Mouse (Mus musculus): ENCODE results near the gene Tmem163. TPM values are rescaled to one million over a fixed set of nuclear protein-coding genes. Genes with fewer than 3 reads are reported as not detected.

Gene Tmem163
- polyA plus RNA-seq, 1 experiment from 2014 or later, result 28.8 TPM

DNA sequence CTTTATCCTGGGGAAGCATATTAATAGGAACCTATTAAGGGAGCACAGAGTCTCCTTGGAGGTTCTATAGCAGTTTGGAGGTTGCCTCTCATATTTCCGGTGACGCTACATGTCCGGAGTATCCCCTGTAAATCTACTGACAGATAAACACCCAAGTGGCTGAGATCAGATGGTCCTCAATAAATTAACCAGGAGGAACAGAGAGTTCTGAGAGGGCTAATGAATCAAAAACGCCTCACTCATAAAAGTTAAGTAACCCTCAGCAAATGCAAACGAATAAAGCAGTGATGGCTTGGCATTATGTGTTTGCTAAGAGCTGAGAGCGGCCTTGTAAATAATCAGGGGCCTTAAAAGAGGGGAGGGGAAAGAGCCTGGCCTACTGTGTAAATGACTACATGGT is 215.3 kb downstream of the Tmem163 start:
- Histone ChIP-seq H3K4me3 (no peak overlapping the region), H3K27ac (no peak overlapping the region), H3K9me3 (no peaks in the 10 kb centered on the region), H3K27me3 (ENCODE audit: insufficient read depth, poor library complexity, severe bottlenecking) (no peaks in the 10 kb centered on the region), H3K4me1 (replicated peaks) (peaks cover 6% of the 10 kb centered on the region; the same call in 1 of the 2 replicates), H3K36me3 (peaks cover 10% of the 10 kb centered on the region; the same call in 1 of the 2 replicates)
- 88% methylated on average over 6 of the region's 6 CpGs for WGBS
- DNase-seq (ENCODE audit: low spot score), result no peak

DNA sequence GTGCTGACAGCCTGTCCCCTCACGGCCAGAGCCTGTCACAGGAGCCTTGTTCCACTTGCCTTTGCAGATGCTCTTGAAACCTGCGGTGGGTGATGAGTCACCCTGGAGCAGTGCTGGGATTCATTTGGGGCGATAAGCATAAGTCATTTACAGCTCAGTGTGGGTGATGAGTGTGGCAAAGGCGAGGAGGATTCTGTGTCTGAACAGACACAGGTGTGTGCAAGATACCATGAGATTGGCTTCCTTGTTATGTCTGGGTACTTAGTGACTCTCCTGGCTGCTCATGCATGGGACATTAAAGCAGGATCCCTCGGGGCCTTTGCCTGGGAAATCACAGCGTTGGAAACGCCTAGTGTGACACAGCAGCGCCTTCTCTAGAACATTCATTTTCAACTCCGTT is 218.3 kb downstream of the Tmem163 start:
- 80% methylated on average over 9 of the region's 9 CpGs for WGBS

DNA sequence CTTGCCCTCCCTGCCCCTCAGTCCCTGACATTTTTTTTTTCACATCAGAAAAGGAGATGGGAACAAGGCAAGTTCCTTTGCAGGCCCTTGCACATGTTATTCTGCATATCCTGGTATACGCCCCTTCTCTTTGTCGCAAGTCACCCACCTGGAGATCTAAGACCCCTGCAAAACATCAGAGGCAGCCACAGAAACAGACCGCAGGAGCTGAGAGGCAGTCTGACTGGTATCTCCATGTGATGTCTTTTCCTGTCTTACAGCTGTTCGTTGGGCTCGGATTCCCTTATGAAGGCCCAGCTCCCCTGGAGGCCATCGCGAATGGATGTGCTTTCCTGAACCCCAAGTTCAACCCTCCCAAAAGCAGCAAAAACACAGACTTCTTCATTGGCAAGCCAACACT is 219.8 kb downstream of the Tmem163 start:
- Histone ChIP-seq H3K27me3 (ENCODE audit: insufficient read depth, poor library complexity, severe bottlenecking) (no peaks in the 10 kb centered on the region), H3K27ac (no peak overlapping the region), H3K4me1 (replicated peaks) (peaks cover 27% of the 10 kb centered on the region), H3K4me3 (no peak overlapping the region), H3K9me3 (no peaks in the 10 kb centered on the region), H3K36me3 (peaks cover 10% of the 10 kb centered on the region; the same call in 1 of the 2 replicates)
- 67% methylated on average over 7 of the region's 7 CpGs for WGBS
- DNase-seq (ENCODE audit: low spot score), result no peak

More for the DNA sequence above, 218.3 kb downstream of the Tmem163 start:
- H3K36me3 ChIP-seq, result peaks cover 10% of the 10 kb centered on the region; the same call in 1 of the 2 replicates
- no peaks in the 10 kb centered on the region for H3K27me3 ChIP-seq (ENCODE audit: insufficient read depth, poor library complexity, severe bottlenecking)
- DNase-seq (ENCODE audit: low spot score), result no peak
- H3K4me1 ChIP-seq (replicated peaks), result peaks cover 21% of the 10 kb centered on the region
- no peaks in the 10 kb centered on the region for H3K9me3 ChIP-seq
- no peak overlapping the region for H3K27ac ChIP-seq
- no peak overlapping the region for H3K4me3 ChIP-seq

DNA sequence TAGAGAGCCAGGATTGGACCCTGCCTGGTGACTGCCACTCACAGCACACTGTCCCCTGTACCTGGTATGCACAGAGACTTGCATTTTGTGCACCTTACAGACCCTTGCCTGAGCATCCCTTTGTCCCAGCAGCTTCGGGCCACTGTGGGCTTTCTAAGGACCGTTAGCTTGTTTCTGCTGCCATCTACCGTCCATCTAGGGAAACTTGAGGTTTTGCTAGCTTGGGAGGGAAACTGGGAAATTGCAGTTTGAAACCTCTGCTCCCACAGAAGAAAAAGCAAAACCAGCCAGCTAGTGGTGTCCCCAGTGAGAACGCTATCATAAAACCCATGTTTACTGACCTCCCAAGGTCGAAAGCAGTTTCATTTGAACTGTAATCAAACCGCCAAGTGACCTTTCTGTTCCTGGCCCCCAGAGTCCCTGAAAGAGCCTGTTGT is 220.3 kb downstream of the Tmem163 start:
- Histone ChIP-seq H3K4me1 (replicated peaks) (peaks cover 27% of the 10 kb centered on the region), H3K27ac (peak overlapping the region; percentile 86), H3K27me3 (ENCODE audit: insufficient read depth, poor library complexity, severe bottlenecking) (no peaks in the 10 kb centered on the region), H3K9me3 (no peaks in the 10 kb centered on the region), H3K4me3 (no peak overlapping the region), H3K36me3 (peaks cover 10% of the 10 kb centered on the region; the same call in 1 of the 2 replicates)
- WGBS, result 18% methylated on average over 6 of the region's 6 CpGs
- peak; percentile 75 for DNase-seq (ENCODE audit: low spot score)

DNA sequence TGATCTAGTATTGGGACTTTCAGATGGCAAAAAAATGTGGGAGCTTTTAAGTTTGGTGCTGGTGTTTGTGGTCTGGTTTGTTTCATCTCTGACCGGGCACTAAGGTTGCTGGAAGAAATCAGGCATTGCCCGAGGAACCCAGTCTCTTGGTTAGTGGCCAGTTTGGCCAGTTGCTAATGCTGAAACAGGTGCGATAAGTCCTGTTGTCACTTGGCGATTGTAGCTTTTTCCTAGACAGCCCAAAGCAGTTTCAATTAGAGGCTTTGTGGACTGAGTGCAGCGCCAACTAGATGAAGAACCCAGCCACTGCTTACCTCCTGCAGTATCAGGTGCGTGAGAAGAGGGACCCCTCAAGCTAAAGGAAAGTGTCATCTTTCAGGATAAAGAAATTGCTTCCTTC is 226.0 kb downstream of the Tmem163 start:
- Histone ChIP-seq H3K4me1 (replicated peaks) (peaks cover 15% of the 10 kb centered on the region), H3K27ac (no peak overlapping the region), H3K27me3 (ENCODE audit: insufficient read depth, poor library complexity, severe bottlenecking) (no peaks in the 10 kb centered on the region), H3K4me3 (no peak overlapping the region), H3K36me3 (peaks cover 25% of the 10 kb centered on the region), H3K9me3 (peaks cover 4% of the 10 kb centered on the region; the same call in 1 of the 2 replicates)
- 91% methylated on average over 6 of the region's 6 CpGs for WGBS
- DNase-seq (ENCODE audit: low spot score), result no peak

DNA sequence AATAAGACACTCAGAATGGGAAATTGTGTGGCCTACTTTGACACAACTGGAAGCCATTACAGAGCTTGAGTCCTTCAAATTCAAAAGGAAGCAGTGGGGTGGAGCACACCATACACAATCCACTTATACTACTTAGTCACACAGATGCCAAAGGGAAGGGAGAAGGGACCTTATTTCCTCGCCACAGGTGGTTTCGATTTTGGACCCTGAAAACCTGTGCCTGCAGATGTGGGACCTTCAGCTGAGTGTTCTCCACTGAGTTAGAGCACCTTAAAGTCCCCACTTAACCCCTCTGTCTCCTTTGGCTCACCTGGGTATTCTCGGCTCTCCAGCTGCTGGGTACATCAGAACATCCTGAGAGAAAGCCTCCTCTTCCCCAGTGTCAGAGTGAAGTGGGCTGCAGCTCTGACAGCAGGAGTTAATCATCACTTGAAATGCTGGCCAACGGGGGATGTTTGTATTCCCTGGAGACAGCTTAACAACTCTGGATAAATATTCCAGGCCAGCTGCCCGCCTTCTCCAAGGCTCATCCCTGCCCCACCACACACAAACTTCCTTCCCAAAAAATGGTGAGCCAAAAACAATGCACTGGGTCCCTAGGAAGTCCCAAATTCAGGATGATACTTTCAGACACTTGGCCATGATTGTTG is 234.4 kb downstream of the Tmem163 start:
- no peaks in the 10 kb centered on the region for H3K27me3 ChIP-seq (ENCODE audit: insufficient read depth, poor library complexity, severe bottlenecking)
- H3K4me1 ChIP-seq (replicated peaks), result peaks cover 40% of the 10 kb centered on the region
- no peak for DNase-seq (ENCODE audit: low spot score)
- H3K27ac ChIP-seq, result no peak overlapping the region
- H3K4me3 ChIP-seq, result no peak overlapping the region
- WGBS, result 48% methylated on average over 5 of the region's 5 CpGs
- peaks cover 25% of the 10 kb centered on the region for H3K36me3 ChIP-seq
- peaks cover 6% of the 10 kb centered on the region; the same call in 1 of the 2 replicates for H3K9me3 ChIP-seq

DNA sequence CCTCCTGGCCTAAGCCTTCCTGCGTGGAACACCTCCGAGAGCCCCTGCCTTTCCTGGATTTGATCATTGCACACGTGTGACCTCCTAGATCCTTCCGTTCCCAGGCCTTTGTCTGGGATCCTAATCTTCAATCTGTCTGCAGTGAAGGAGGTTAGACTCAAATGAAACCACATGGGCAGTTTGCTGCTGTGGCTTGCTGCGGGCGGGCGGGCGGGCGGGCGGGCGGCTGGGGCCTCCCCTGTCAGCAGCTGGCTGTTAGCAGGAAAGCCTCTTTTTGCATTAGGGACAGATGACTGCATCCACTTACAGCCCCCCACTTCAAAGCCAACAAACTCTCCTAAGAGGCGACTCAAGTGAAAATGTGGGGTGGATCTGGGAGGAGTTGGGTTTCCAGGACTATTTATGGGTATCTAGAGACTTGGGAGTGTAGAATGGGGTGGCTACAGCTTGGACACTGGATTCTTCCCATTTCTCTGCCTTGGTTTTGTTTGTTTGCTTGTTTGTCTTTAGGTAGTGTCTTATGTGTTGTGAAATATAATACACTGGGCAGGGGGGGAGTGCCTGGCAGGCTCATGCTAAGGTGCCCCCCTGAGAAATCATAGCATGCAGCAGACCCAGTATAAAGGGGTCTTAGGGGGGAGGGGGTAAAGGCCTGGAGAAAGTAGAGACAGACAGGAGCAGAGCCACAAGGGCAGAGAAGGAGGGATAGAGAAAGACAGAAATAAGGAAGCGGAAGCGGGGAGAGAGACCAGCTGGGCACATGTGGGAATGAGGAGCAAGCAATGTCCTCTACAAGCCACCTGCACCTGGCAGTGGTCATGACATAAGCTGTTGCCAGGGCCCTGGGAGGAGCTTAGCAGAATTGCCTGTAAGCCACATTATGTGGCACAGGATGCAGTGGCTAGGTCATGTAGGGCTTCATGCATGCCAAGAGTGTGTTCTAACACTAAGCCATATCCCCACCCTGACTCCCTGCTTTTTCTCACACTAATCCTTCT is 236.2 kb downstream of the Tmem163 start:
- no peaks in the 10 kb centered on the region for H3K27me3 ChIP-seq (ENCODE audit: insufficient read depth, poor library complexity, severe bottlenecking)
- no peak overlapping the region for H3K4me3 ChIP-seq
- peaks cover 56% of the 10 kb centered on the region for H3K4me1 ChIP-seq (replicated peaks)
- 40% methylated on average over 14 of the region's 14 CpGs for WGBS
- H3K9me3 ChIP-seq, result no peaks in the 10 kb centered on the region
- DNase-seq (ENCODE audit: low spot score), result peak; percentile 47
- peak overlapping the region; percentile 59; the same call in 1 of the 2 replicates for H3K27ac ChIP-seq
- peaks cover 13% of the 10 kb centered on the region for H3K36me3 ChIP-seq

DNA sequence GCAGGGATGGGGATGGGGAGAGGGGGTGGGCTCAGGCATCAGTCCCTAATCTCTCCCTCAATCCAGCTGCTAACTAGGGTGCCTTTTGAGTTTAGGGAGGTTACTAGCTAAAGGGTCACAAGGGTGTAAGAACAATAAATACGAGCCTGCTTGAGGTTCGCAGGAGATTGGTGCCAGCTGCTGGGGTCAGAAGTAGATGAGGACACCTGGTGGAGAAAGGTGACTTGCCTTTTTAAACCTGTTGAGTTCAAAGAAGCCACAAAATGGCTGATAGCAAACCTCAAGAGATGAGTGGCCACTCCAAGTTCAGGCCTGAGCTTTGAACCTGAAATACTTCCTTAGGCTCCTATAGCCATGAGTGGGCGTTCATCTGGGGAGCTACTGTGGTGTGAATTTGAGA is 237.6 kb downstream of the Tmem163 start:
- no peak for DNase-seq (ENCODE audit: low spot score)
- H3K4me3 ChIP-seq, result no peak overlapping the region
- H3K27ac ChIP-seq, result peak overlapping the region; percentile 18; the same call in 1 of the 2 replicates
- H3K27me3 ChIP-seq (ENCODE audit: insufficient read depth, poor library complexity, severe bottlenecking), result no peaks in the 10 kb centered on the region
- H3K36me3 ChIP-seq, result peaks cover 2% of the 10 kb centered on the region; the same call in 1 of the 2 replicates
- H3K9me3 ChIP-seq, result no peaks in the 10 kb centered on the region
- 62% methylated on average over 3 of the region's 3 CpGs for WGBS
- peaks cover 59% of the 10 kb centered on the region for H3K4me1 ChIP-seq (replicated peaks)

DNA sequence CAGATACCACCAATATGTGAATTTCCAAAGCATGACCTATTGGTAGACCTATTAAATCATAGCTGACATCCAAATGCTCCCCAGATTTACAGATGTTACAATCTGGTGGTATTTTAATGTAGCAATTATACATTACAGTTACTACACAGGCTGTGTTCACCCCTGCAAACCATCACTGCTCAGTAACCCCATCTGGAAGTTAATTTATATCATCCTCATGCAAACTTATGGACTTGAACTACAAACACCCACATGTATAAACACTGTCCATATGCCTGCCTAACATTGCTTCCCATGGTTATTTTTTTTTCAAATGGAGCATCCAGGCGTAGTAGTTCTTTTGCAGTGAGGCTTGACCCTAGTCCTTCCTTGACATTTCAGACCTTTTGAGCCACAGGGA is 238.3 kb downstream of the Tmem163 start:
- no peaks in the 10 kb centered on the region for H3K36me3 ChIP-seq
- DNase-seq (ENCODE audit: low spot score), result no peak
- H3K9me3 ChIP-seq, result no peaks in the 10 kb centered on the region
- H3K27me3 ChIP-seq (ENCODE audit: insufficient read depth, poor library complexity, severe bottlenecking), result no peaks in the 10 kb centered on the region
- H3K27ac ChIP-seq, result no peak overlapping the region
- H3K4me3 ChIP-seq, result no peak overlapping the region
- 71% methylated on average over 1 of the region's 1 CpGs for WGBS
- H3K4me1 ChIP-seq (replicated peaks), result peaks cover 59% of the 10 kb centered on the region

DNA sequence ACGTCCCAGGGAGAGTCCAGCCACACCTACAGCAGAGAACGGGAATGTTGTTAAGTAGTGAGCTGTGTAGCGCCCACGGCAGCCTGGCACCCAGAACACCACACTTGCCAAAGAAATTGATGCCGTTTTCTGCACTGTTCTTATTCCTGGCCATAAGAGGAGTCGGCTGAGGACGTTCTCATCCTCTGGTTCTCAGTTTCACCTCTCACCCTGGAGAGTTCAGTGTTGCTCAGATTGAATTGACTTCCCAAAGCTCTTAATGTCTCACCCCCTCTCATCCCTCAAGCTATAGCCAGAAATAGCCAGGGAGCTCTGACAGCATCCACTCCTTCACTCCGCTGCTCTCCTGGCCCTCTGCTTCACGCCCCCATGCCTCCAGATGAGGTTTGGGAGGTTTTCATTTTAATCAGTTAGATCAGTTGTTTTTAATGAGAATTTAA is 239.9 kb downstream of the Tmem163 start:
- Histone ChIP-seq H3K9me3 (no peaks in the 10 kb centered on the region), H3K4me3 (no peak overlapping the region), H3K27ac (no peak overlapping the region), H3K27me3 (ENCODE audit: insufficient read depth, poor library complexity, severe bottlenecking) (no peaks in the 10 kb centered on the region), H3K36me3 (no peaks in the 10 kb centered on the region), H3K4me1 (replicated peaks) (peaks cover 53% of the 10 kb centered on the region)
- no peak for DNase-seq (ENCODE audit: low spot score)
- 84% methylated on average over 9 of the region's 9 CpGs for WGBS

DNA sequence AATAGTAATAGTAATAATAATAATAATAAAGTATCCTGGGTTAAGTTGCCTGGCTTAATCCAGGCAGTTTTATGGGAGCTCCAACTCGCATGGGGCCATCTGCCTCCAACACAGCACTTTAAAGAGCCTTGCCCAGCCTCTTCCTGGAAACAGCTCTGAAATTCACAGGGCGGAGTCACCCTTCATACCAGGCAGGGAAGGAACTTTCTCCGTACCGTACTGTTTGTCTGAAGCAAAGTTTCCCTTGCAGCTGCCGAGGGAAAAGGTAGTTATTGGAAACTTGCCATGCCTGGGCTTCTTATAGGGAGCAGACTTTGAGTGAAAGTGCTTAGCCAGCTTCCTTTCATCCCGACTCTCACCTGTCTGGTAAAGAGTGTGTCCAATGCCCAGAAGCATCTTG is 242.3 kb downstream of the Tmem163 start:
- Histone ChIP-seq H3K36me3 (no peaks in the 10 kb centered on the region), H3K27me3 (ENCODE audit: insufficient read depth, poor library complexity, severe bottlenecking) (no peaks in the 10 kb centered on the region), H3K4me3 (no peak overlapping the region), H3K27ac (no peak overlapping the region), H3K4me1 (replicated peaks) (peaks cover 29% of the 10 kb centered on the region), H3K9me3 (no peaks in the 10 kb centered on the region)
- no peak for DNase-seq (ENCODE audit: low spot score)
- whole genome bisulfite sequencing, result 93% methylated on average over 6 of the region's 6 CpGs
